Mouse (Mus musculus) liver, embryonic 15.5 days (tissue): ENCODE measurements at regions not wholly inside any gene's neighbourhood (a gene's known extent, or its start where the extent isn't known, plus 50 kb on each side); places are given as distances from the start of the nearest gene placed in this dataset.

Experiments
- ATAC-seq: fragments of 200-750 bp; cut with Nextera tagmentation; 2 replicates; pipeline ENCODE4 v1.8.0; 2017; ENCODE audit warnings: moderate number of reproducible peaks, mild to moderate bottlenecking, moderate library complexity; ENCODE audit not compliant: insufficient read depth
- H3K27ac ChIP-seq: fragments of 300-500 bp; sonication (generic); replicated peaks from 2 replicates; pipeline ENCODE4 v1.5.1; 2015; ENCODE audit warnings: mild to moderate bottlenecking, inconsistent platforms
- H3K27me3 ChIP-seq: fragments of 300-500 bp; sonication (generic); 2 replicates; pipeline ENCODE4 v1.6.1; 2015; ENCODE audit warnings: mild to moderate bottlenecking, inconsistent platforms
- H3K36me3 ChIP-seq: fragments of 300-500 bp; sonication (generic); replicated peaks from 2 replicates; pipeline ENCODE4 v1.6.1; 2015; ENCODE audit warnings: moderate library complexity, mild to moderate bottlenecking, inconsistent platforms
- H3K4me1 ChIP-seq: fragments of 300-500 bp; sonication (generic); replicated peaks from 2 replicates; pipeline ENCODE4 v1.6.1; 2015; ENCODE audit warnings: inconsistent platforms
- H3K4me2 ChIP-seq: fragments of 300-500 bp; sonication (generic); 2 replicates; pipeline ENCODE4 v1.6.1; 2015; ENCODE audit warnings: moderate library complexity, mild to moderate bottlenecking, inconsistent platforms
- H3K4me3 ChIP-seq: fragments of 300-500 bp; sonication (generic); replicated peaks from 2 replicates; pipeline ENCODE4 v1.5.1; 2015; ENCODE audit warnings: mild to moderate bottlenecking, inconsistent platforms
- H3K9ac ChIP-seq: fragments of 300-500 bp; sonication (generic); 2 replicates; pipeline ENCODE4 v1.6.1; 2015; ENCODE audit warnings: moderate library complexity, mild to moderate bottlenecking, inconsistent platforms
- H3K9me3 ChIP-seq: fragments of 300-500 bp; sonication (generic); replicated peaks from 2 replicates; pipeline ENCODE4 v1.6.1; 2016; ENCODE audit warnings: inconsistent platforms
- WGBS: fragments of 180-500 bp; shearing (Covaris S2); methylation state at CpG from one replicate; pipeline ENCODE4 v1.1.7; 2015; ENCODE audit warnings: mixed read lengths; ENCODE audit not compliant: insufficient replicate concordance; 5-methylcytosine and 5-hydroxymethylcytosine counted together

DNA sequence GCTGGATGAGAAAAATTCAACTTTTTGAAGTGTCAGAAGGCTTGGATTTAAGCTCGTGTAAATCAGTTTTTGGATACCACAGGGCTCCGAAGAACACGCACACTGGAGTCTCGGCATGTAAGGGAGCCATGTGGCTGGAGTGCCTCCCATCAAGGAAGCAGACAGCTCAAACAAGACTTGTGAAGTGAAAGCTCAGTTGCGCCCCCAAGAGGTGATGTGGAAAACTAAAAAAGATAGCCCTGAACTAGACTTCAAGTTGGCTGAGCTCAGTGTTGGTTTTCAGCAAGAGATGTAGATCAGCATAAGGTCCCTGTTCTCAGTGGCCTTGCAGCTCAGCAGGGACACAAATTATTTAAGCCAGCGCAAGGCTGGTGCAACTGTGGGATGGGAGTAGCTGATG, 113.7 kb upstream of the Fam204a start:
- no peak for ATAC-seq
- no peak overlapping the region for H3K4me2 ChIP-seq
- 69% methylated on average over 6 of the region's 6 CpGs for WGBS

DNA sequence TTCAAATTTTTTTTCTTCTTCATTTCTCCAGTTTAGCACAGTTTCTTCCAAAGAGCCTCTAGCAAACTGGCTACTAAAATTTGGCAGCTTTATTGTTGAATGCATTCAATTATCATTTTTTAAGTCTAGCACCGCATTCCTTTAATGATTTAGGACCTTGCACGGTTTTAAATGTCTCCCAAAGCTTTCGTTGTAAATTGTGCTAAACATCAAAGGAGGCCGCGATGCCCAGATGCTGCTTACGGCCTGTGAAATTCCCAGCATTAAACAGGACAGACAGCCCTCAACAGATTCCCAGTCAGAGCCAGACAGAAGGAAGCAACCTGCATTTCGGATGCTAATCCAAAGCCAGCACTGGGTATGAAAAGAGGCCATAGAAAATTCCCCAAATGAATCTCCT, 108.0 kb upstream of the Fam204a start:
- H3K4me2 ChIP-seq: no peak overlapping the region
- H3K4me3 ChIP-seq: no peak overlapping the region
- no peak overlapping the region for H3K27ac ChIP-seq
- H3K9ac ChIP-seq: no peak overlapping the region
- WGBS: 58% methylated on average over 7 of the region's 7 CpGs
- H3K9me3 ChIP-seq: no peaks in the 10 kb centered on the region
- H3K36me3 ChIP-seq: no peaks in the 10 kb centered on the region
- H3K4me1 ChIP-seq: no peaks in the 10 kb centered on the region
- no peak for ATAC-seq
- no peaks in the 10 kb centered on the region for H3K27me3 ChIP-seq

More for the DNA sequence above, 113.7 kb upstream of the Fam204a start:
- H3K4me1 ChIP-seq: no peaks in the 10 kb centered on the region
- H3K4me3 ChIP-seq: no peak overlapping the region
- H3K27me3 ChIP-seq: no peaks in the 10 kb centered on the region
- H3K27ac ChIP-seq: no peak overlapping the region
- no peak overlapping the region for H3K9ac ChIP-seq
- H3K36me3 ChIP-seq: no peaks in the 10 kb centered on the region
- no peaks in the 10 kb centered on the region for H3K9me3 ChIP-seq

DNA sequence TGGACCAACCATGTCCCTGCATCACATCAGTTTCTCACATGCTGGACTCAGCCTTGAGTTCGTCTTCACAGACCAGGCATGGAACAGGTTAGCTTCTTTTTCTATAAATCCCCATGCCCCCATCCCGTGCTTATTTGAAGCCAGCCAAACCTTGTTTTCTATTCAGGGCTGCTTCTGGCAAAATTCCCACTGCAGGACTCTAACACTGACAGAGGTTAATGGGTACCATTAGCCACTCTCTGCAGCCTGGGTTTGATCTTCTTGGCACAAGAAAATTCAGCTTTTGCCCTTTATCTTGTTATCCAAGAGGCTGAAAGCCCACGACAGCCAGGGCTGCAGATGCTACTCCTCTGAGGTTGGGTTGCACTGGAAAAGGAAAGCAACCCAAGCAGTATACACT, 101.8 kb upstream of the Fam204a start:
- ATAC-seq: no peak
- Histone ChIP-seq H3K36me3 (no peaks in the 10 kb centered on the region), H3K27ac (no peak overlapping the region)

DNA sequence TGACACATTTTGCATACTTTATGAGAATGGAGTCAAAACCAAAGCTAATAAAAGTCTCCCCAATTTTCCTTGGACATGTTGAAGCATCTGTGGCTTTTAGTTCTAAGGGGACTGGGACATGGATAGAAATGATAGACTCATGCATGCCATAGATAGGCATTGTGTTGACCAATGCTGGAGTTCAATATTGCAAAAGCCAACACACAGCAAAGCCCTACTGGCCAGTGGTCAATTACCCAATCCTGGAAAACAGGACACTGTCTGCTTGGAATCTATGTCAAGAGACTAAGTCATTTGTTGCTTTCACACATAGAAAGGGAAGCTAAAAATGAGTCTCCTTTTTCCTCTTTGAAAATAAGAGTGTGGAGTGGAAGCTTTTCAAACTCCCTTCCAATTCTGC, 99.1 kb upstream of the Fam204a start:
- Histone ChIP-seq H3K27ac (no peak overlapping the region), H3K4me1 (no peaks in the 10 kb centered on the region), H3K27me3 (no peaks in the 10 kb centered on the region), H3K4me2 (no peak overlapping the region), H3K9me3 (no peaks in the 10 kb centered on the region), H3K9ac (no peak overlapping the region), H3K36me3 (no peaks in the 10 kb centered on the region), H3K4me3 (no peak overlapping the region)
- ATAC-seq: no peak

More for the DNA sequence above, 101.8 kb upstream of the Fam204a start:
- Histone ChIP-seq H3K9ac (no peak overlapping the region), H3K4me1 (no peaks in the 10 kb centered on the region), H3K4me3 (no peak overlapping the region), H3K9me3 (no peaks in the 10 kb centered on the region), H3K4me2 (no peak overlapping the region), H3K27me3 (no peaks in the 10 kb centered on the region)
- WGBS: 43% methylated on average over 3 of the region's 3 CpGs

DNA sequence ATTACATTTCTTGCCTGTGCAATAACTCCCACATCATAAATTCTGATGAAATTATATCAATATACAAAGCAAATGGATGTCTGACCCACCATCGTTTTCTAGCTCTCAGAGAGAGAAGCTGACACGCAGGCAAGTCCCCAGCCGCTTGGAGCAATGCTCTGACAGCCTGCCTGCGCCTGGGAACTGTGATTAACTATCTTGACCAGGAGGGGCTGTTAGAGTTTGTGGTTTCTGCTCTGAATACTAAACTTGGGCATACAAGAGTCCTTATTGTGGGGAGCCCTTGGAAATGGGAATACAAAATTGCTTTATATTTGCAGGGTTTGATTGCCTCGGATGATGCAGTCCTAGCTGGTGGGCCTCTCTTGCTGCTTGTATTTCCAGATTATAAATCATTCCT, 98.6 kb upstream of the Fam204a start:
- H3K27me3 ChIP-seq: no peaks in the 10 kb centered on the region
- WGBS: 36% methylated on average over 5 of the region's 5 CpGs
- no peak overlapping the region for H3K27ac ChIP-seq
- no peak overlapping the region for H3K4me2 ChIP-seq
- no peak overlapping the region for H3K9ac ChIP-seq
- no peak for ATAC-seq
- no peak overlapping the region for H3K4me3 ChIP-seq
- H3K9me3 ChIP-seq: no peaks in the 10 kb centered on the region
- H3K36me3 ChIP-seq: no peaks in the 10 kb centered on the region
- no peaks in the 10 kb centered on the region for H3K4me1 ChIP-seq

DNA sequence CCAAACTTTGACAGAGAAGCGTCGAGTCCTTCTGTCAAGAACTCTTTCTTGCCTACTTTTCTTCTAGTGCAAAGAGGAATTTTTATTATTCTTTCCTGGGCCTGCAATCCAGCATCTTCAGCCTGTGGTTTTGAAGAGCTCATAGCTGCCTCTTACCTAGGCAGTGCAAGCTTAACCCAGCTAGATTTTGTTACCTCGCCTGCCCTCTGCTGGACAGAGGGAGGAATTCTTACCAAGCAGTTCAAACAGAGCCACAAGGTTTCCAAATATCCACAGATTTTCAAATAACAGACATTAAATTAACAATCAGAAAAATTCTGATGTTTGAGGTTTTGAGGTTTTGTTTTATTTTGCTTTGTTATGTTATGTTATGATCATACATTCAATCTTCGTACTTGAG, 84.1 kb upstream of the Fam204a start:
- no peaks in the 10 kb centered on the region for H3K9me3 ChIP-seq
- no peak for ATAC-seq
- H3K4me3 ChIP-seq: no peak overlapping the region
- H3K27ac ChIP-seq: no peak overlapping the region
- no peaks in the 10 kb centered on the region for H3K27me3 ChIP-seq
- H3K9ac ChIP-seq: no peak overlapping the region
- H3K4me2 ChIP-seq: no peak overlapping the region
- no peaks in the 10 kb centered on the region for H3K36me3 ChIP-seq
- WGBS: 20% methylated on average over 4 of the region's 4 CpGs
- H3K4me1 ChIP-seq: no peaks in the 10 kb centered on the region

DNA sequence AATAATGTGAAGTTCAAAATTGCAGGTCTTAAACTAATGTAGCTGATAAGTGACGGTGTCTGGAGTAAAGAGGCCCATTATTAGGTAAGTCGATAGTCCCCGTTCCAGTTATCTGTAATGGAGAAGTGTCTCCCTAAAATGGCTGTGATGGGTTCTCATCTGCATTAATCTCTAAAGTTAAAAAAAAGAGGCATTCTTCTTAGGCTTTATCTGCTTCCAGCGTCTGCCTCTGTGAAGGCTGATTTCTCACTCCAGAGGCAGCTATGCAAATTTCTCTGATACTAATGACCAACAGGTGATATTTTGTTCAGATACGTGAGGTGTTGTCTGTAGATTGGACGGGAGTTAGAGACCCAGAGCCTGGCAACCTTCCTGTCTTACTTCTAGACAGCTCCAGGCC, 75.9 kb upstream of the Fam204a start:
- H3K36me3 ChIP-seq: no peaks in the 10 kb centered on the region
- H3K4me2 ChIP-seq: no peak overlapping the region
- no peaks in the 10 kb centered on the region for H3K4me1 ChIP-seq

DNA sequence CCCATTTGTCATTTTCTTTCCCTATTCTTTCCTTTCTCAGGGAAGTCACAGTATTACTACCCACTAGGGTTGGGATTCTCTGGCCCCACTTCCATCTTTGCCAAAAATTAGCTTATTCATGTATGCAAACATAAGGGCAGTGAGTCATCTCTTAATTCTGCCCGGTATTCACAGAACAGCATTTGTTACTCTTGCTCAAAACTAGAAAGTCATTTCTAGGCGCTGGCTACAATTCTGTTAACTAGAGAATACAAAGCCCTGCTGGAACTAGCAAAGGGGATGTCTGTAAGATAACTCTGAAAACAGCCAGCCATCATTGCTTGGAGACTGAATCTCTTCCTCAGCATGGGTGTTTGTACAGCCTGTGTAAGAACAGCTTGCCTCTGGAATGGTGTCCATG, 74.4 kb upstream of the Fam204a start:
- Histone ChIP-seq H3K4me1 (no peaks in the 10 kb centered on the region), H3K27me3 (no peaks in the 10 kb centered on the region), H3K27ac (no peak overlapping the region), H3K36me3 (no peaks in the 10 kb centered on the region), H3K9ac (no peak overlapping the region), H3K4me2 (no peak overlapping the region), H3K4me3 (no peak overlapping the region), H3K9me3 (no peaks in the 10 kb centered on the region)
- no peak for ATAC-seq
- 56% methylated on average over 2 of the region's 2 CpGs for WGBS

More for the DNA sequence above, 75.9 kb upstream of the Fam204a start:
- Histone ChIP-seq H3K9ac (no peak overlapping the region), H3K27ac (no peak overlapping the region), H3K4me3 (no peak overlapping the region), H3K9me3 (no peaks in the 10 kb centered on the region), H3K27me3 (no peaks in the 10 kb centered on the region)
- ATAC-seq: no peak
- WGBS: 39% methylated on average over 6 of the region's 6 CpGs

DNA sequence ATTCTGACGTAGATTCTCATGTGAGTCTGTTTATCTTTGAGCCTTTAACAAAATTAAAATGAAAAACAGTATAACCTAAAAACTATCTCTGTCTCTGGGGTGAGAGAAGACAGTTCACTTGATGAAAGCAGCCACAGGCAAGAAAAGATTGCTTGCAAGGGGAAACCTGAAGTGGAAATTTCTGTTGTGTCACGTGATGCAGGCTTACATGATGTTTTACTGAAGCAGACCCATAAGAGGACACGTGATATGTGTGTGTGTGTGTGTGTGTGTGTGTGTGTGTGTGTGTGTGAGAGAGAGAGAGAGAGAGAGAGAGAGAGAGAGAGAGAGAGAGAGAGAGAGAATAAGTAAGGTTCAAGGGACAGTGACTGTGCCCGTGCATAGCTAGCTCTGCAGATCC, 63.7 kb upstream of the Fam204a start:
- Histone ChIP-seq H3K9ac (no peak overlapping the region), H3K4me2 (no peak overlapping the region), H3K27ac (no peak overlapping the region), H3K4me3 (no peak overlapping the region), H3K9me3 (no peaks in the 10 kb centered on the region), H3K4me1 (no peaks in the 10 kb centered on the region), H3K27me3 (no peaks in the 10 kb centered on the region), H3K36me3 (no peaks in the 10 kb centered on the region)
- 70% methylated on average over 4 of the region's 4 CpGs for WGBS
- ATAC-seq: no peak

DNA sequence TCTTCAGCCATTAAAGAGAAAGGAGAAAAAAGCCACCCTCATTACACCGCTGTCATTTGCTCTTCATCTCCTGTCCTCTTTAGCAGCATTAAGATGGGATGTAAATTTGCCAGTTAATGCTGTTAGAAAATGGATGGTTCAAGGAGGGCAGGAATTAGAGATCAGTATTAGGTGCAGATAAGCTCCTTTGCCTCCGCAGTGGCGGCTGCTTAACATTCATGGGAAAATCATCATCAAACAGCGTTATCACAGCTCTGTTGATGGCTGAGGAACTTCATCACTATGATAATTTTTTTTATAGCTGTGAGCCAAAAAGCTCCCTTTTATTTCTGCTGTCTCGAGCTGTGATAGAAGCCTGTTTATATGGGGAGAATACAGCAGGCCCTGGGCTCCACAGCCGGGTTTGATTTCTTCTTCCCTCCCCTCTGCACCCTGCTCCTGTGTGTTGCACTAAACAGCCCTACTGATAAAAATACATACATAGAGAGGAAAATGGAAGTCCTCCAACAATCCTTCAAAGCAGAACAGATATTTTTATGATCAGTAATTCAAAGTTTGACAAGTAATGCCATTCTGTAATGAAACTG, 60.4 kb upstream of the Fam204a start:
- no peaks in the 10 kb centered on the region for H3K9me3 ChIP-seq
- H3K27ac ChIP-seq: no peak overlapping the region
- no peak overlapping the region for H3K4me2 ChIP-seq
- no peak for ATAC-seq
- H3K4me3 ChIP-seq: no peak overlapping the region
- WGBS: 31% methylated on average over 6 of the region's 6 CpGs
- no peaks in the 10 kb centered on the region for H3K4me1 ChIP-seq
- no peaks in the 10 kb centered on the region for H3K36me3 ChIP-seq
- H3K27me3 ChIP-seq: peaks cover 3% of the 10 kb centered on the region; the same call in 1 of the 2 replicates
- no peak overlapping the region for H3K9ac ChIP-seq

DNA sequence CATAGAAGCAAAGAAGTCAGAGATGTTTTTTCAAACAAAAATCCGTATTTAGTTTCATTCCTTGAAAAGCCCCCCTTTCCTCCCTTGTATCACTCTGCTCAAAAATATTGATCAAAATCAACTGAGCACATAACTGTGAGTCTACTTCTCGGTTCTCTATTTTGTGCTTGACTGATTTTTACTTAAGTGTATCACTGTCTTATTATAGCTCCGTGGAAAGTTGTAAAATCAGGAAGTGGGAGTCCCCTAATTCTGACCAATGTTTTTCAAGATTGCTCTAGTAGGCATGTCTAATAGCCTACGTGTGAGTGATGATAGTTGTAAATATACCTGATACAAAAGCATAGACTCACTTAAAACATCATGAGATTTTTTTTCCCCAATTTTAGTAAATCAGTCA, 58.4 kb upstream of the Fam204a start:
- no peak overlapping the region for H3K4me3 ChIP-seq
- no peak overlapping the region for H3K4me2 ChIP-seq
- WGBS: 38% methylated on average over 4 of the region's 4 CpGs
- ATAC-seq: no peak
- H3K27me3 ChIP-seq: peaks cover 3% of the 10 kb centered on the region; the same call in 1 of the 2 replicates
- no peaks in the 10 kb centered on the region for H3K9me3 ChIP-seq
- H3K27ac ChIP-seq: no peak overlapping the region
- H3K36me3 ChIP-seq: no peaks in the 10 kb centered on the region
- no peaks in the 10 kb centered on the region for H3K4me1 ChIP-seq
- H3K9ac ChIP-seq: no peak overlapping the region
